Comparison of ENCODE assay signal across 8 mouse cellular contexts in the genomic region with DNA sequence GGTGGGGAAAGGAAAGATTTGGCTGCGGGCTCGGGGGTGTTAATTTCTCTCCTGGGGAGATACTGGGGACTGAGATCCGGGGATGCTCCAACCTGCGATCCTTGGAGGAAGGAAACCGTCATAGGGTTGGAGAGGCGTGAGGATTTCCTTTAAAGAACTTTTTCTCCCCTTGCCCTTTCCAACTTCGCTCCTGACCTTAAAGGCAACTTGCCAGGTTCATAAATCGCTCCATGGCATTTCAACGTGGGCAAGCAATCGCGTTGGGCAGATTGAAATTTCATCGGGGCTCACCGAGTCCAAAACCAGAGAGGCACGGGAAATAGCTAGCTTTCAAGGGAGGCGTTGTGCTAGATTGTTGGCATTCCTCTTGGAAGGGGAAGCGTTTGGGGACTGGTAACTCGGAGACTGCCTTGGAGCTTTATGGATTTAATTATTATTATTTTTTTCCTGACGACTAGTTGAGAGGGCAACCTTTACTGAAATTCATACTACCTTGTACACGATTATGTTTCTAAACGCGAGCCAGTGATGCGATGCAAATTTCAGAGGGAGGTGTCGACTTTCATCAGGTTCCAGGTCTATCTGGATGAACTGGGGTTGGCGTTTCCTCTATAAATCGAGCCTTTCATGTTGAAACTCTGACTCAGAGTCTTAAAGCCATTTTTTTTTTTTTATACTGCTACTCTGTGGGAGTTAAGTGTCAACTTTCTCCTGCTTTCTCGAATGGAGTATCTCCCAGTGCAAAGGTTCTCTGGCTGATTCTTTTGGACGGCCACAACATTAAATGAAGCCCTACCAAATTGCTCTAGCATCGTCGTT. TPM values are rescaled to one million over a fixed set of nuclear protein-coding genes. Genes with fewer than 3 reads are reported as not detected.
DNase-seq lines count a peak whose midpoint lies in the region; ATAC-seq lines count a peak whose summit lies in the region.

No protein-coding gene starts in this region.

- peak; percentile 25 to 50 for DNase-seq in left cerebral cortex, postnatal 25 days (ENCODE audit: low spot score in 2 of 2)
- DNase-seq in left cerebral cortex, adult 18-20 months (ENCODE audit: low spot score in 2 of 2): no peak
- DNase-seq in adipocyte (ENCODE audit: low spot score): peak; percentile 73
- peak; percentile 42 for DNase-seq in forebrain, embryonic 14.5 days (ENCODE audit: low spot score)
- peak; percentile 92 for DNase-seq in midbrain, embryonic 11.5 days (ENCODE audit: low spot score, missing footprints)
- no peak for DNase-seq in layer of hippocampus, adult 11-12 months (ENCODE audit: low spot score)
- DNase-seq in urinary bladder, postnatal 25 days (ENCODE audit: low spot score): no peak

- peaks cover 23% of the 10 kb centered on the region for H3K4me1 ChIP-seq in forebrain, embryonic 14.5 days (ENCODE audit: control insufficient read depth, insufficient read depth, low read length)
- peaks cover 56% of the 10 kb centered on the region for H3K4me1 ChIP-seq in kidney, embryonic 15.5 days
- H3K4me1 ChIP-seq in midbrain, embryonic 11.5 days (ENCODE audit: control insufficient read depth, insufficient read depth, low read length): peaks cover 23% of the 10 kb centered on the region

- peak overlapping the region; percentile 91 for H3K9ac ChIP-seq in forebrain, embryonic 14.5 days (ENCODE audit: low read length)
- peak overlapping the region; percentile 94 for H3K9ac ChIP-seq in kidney, embryonic 15.5 days
- peak overlapping the region; percentile 95 for H3K9ac ChIP-seq in midbrain, embryonic 11.5 days (ENCODE audit: low read length)

- H3K27ac ChIP-seq in forebrain, embryonic 14.5 days (ENCODE audit: low read depth, low read length): peak overlapping the region; percentile 95
- H3K27ac ChIP-seq in kidney, embryonic 15.5 days: peak overlapping the region; percentile 96
- H3K27ac ChIP-seq in midbrain, embryonic 11.5 days (ENCODE audit: low read depth, low read length): peak overlapping the region; percentile 94; the same call in 1 of the 2 replicates

- intact Hi-C loops in left cerebral cortex, postnatal 25 days (cut with DNase I): loop anchor here (5.0 to 10.0 kb wide), 3 partner anchors 97 to 297 kb away; no protein-coding TSS in a partner anchor

- peak overlapping the region; percentile 86 for H3K4me3 ChIP-seq in forebrain, embryonic 14.5 days (ENCODE audit: low read depth, low read length)
- peak overlapping the region; percentile 87 for H3K4me3 ChIP-seq in kidney, embryonic 15.5 days (replicated peaks)
- H3K4me3 ChIP-seq in midbrain, embryonic 11.5 days (ENCODE audit: low read depth, low read length): peak overlapping the region; percentile 91

- H3K4me2 ChIP-seq in forebrain, embryonic 14.5 days (ENCODE audit: low read length): peak overlapping the region; percentile 91
- peak overlapping the region; percentile 86 for H3K4me2 ChIP-seq in kidney, embryonic 15.5 days
- peak overlapping the region; percentile 94 for H3K4me2 ChIP-seq in midbrain, embryonic 11.5 days

- WGBS in forebrain, embryonic 14.5 days: under 1% methylated on average over 29 of the region's 29 CpGs
- under 1% methylated on average over 29 of the region's 29 CpGs for WGBS in kidney, embryonic 15.5 days
- 3% methylated on average over 29 of the region's 29 CpGs for WGBS in midbrain, embryonic 11.5 days

- H3K9me3 ChIP-seq in forebrain, embryonic 14.5 days (replicated peaks; ENCODE audit: control insufficient read depth, low read length): no peaks in the 10 kb centered on the region
- H3K9me3 ChIP-seq in kidney, embryonic 15.5 days (replicated peaks): no peaks in the 10 kb centered on the region
- no peaks in the 10 kb centered on the region for H3K9me3 ChIP-seq in midbrain, embryonic 11.5 days (ENCODE audit: control insufficient read depth, low read length)

- H3K36me3 ChIP-seq in forebrain, embryonic 14.5 days (ENCODE audit: control insufficient read depth, insufficient read depth, low read length): no peaks in the 10 kb centered on the region
- H3K36me3 ChIP-seq in kidney, embryonic 15.5 days: no peaks in the 10 kb centered on the region
- H3K36me3 ChIP-seq in midbrain, embryonic 11.5 days (ENCODE audit: control insufficient read depth, insufficient read depth, low read length): no peaks in the 10 kb centered on the region

- ATAC-seq in forebrain, embryonic 14.5 days: no peak
- no peak for ATAC-seq in kidney, embryonic 15.5 days (replicated peaks; ENCODE audit: low FRiP score)
- no peak for ATAC-seq in midbrain, embryonic 11.5 days (ENCODE audit: low FRiP score)

- H3K27me3 ChIP-seq in forebrain, embryonic 14.5 days (replicated peaks; ENCODE audit: control insufficient read depth, insufficient read depth, low read length): no peaks in the 10 kb centered on the region
- H3K27me3 ChIP-seq in kidney, embryonic 15.5 days: no peaks in the 10 kb centered on the region
- no peaks in the 10 kb centered on the region for H3K27me3 ChIP-seq in midbrain, embryonic 11.5 days (ENCODE audit: control insufficient read depth, insufficient read depth, low read length)

RNA-seq across cellular contexts. Expression of a gene that starts 1.6 kb away (rescaled TPM):
- total RNA-seq in left cerebral cortex, postnatal 25 days (2021): 100 to 1,000 TPM; 258 to 266 TPM
- 100 to 1,000 TPM; 288 to 302 TPM for total RNA-seq in left cerebral cortex, adult 18-20 months (2021)
- 13.5 and 19.3 TPM in 2 replicates for polyA plus RNA-seq in forebrain, embryonic 14.5 days (2014; fragmentation: Nextera tagmentation; extraction: Ambion mirVana)
- 38.1 and 39.8 TPM in 2 replicates for polyA plus RNA-seq in kidney, embryonic 15.5 days (2015; fragmentation: Nextera tagmentation; extraction: Ambion mirVana)
- 24.1 and 25.6 TPM in 2 replicates for polyA plus RNA-seq in midbrain, embryonic 11.5 days (2014; fragmentation: Nextera tagmentation; extraction: Ambion mirVana)

Comparison
In these comparisons a context has a peak if more than half of its experiments do, and no peak if none do; other contexts are left out.
1. DNase-seq: peak in left cerebral cortex, postnatal 25 days (2 of 2), adipocyte (single experiment), forebrain, embryonic 14.5 days (single experiment) and midbrain, embryonic 11.5 days (single experiment); none in left cerebral cortex, adult 18-20 months (0 of 2), layer of hippocampus, adult 11-12 months (single experiment) and urinary bladder, postnatal 25 days (single experiment).
2. Peak in every context shown above with its lines, with median percentiles within 50 percentile points of each other: H3K27ac ChIP-seq, H3K4me2 ChIP-seq, H3K4me3 ChIP-seq and H3K9ac ChIP-seq.